Mouse (Mus musculus) kidney, adult 2 months (tissue): ENCODE measurements around the gene Acot8. TPM values are rescaled to one million over a fixed set of nuclear protein-coding genes. Genes with fewer than 3 reads are reported as not detected.

ENCODE experiments used
- DNase-seq: peaks from one replicate; pipeline ENCODE4 v3.0.0; 2021
- H3K27ac ChIP-seq: fragments of 200-500 bp; 2 replicates; pipeline ENCODE4 v1.5.1; 2012; ENCODE audit warnings: low read depth, low read length, control low read depth, inconsistent platforms; ENCODE audit not compliant: insufficient read depth
- H3K27me3 ChIP-seq: fragments of 200-500 bp; replicated peaks from 2 replicates; pipeline ENCODE4 v1.6.1; 2012; ENCODE audit warnings: mild to moderate bottlenecking, moderate library complexity, low read length, inconsistent platforms; ENCODE audit not compliant: control insufficient read depth, insufficient read depth
- H3K36me3 ChIP-seq: fragments of 200-500 bp; 2 replicates; pipeline ENCODE4 v1.6.1; 2012; ENCODE audit warnings: mild to moderate bottlenecking, moderate library complexity, low read length, inconsistent platforms; ENCODE audit not compliant: control insufficient read depth, insufficient read depth
- H3K4me1 ChIP-seq: fragments of 200-500 bp; 2 replicates; pipeline ENCODE4 v1.6.1; 2011; ENCODE audit warnings: low read length; ENCODE audit not compliant: control insufficient read depth, insufficient read depth
- H3K4me3 ChIP-seq: fragments of 200-500 bp; 2 replicates; pipeline ENCODE4 v1.5.1; 2011; ENCODE audit warnings: mild to moderate bottlenecking, low read depth, low read length, control low read depth; ENCODE audit not compliant: insufficient read depth
- CTCF ChIP-seq: fragments of 200-500 bp; conservative IDR thresholded peaks from 2 replicates; pipeline ENCODE4 v1.5.1; 2011; ENCODE audit warnings: low read depth, mild to moderate bottlenecking, control low read depth, low read length, moderate library complexity, mixed read lengths; ENCODE audit not compliant: insufficient read depth, insufficient read length
- POLR2A ChIP-seq: fragments of 200-500 bp; IDR thresholded peaks from one replicate; pipeline ENCODE4 v1.6.1; 2011; ENCODE audit warnings: low read depth, low read length, control low read depth
- WGBS: fragments of 180-500 bp; shearing (Covaris S2); methylation state at CpG from one replicate; pipeline ENCODE4 v1.1.7; 2018; 5-methylcytosine and 5-hydroxymethylcytosine counted together
- polyA plus RNA-seq: library from polyadenylated mRNA; depleted of rRNA; stranded (reverse); fragments of >200 nt; gene quantifications from 2 replicates; pipeline ENCODE4 v1.2.3, GENCODE M21; 2012

Gene Acot8
- polyA plus RNA-seq, 1 experiment = 68.4 TPM

- H3K27me3 ChIP-seq = no peaks in the 10 kb centered on the region
- no peak overlapping the region for H3K27ac ChIP-seq
- DNase-seq = no peak
- no peaks in the 10 kb centered on the region; the same call in 1 of the 2 replicates for H3K4me1 ChIP-seq
- 87% methylated on average over 4 of the region's 4 CpGs for WGBS
- TF ChIP-seq CTCF (no peak), POLR2A (no peak)
- no peak overlapping the region for H3K4me3 ChIP-seq
- H3K36me3 ChIP-seq = peaks cover 3% of the 10 kb centered on the region; the same call in 1 of the 2 replicates
Measured at GRCm38 (mm10) chr2:164823969-164824368, 19.3 kb upstream of the Acot8 start.

DNA sequence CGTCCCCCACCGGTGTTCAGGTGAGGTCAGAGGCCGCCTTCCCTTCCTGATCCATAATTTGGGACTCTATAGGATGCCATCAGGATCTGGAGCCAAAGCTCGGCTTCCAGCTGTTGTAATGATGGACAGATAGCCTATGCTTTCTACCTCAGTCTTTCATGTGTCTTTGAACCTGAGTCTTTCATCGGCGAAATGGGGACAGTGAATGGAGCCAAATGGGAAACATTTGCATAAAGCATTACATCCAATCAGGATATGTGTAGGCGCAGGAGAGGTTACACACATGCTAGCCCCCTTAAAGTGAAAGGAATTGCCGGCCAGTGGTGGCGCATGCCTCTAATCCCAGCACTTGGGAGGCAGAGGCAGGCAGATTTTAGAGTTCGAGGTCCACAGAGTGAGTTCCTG, 18.5 kb upstream of the Acot8 start:
- WGBS = 0% methylated on average over 10 of the region's 10 CpGs

GRCm38 (mm10) chr2:164822636-164823165, 18.0 kb upstream of the Acot8 start, which contains the start of gene Zswim1:
Gene Zswim1 (plus strand): TSS chr2:164822686.
- peak; percentile 100 for DNase-seq
- 1% methylated on average over 32 of the region's 32 CpGs for WGBS

More for the DNA sequence above, 18.5 kb upstream of the Acot8 start:
- no peaks in the 10 kb centered on the region for H3K27me3 ChIP-seq
- DNase-seq = peak; percentile 51
- H3K4me3 ChIP-seq = peak overlapping the region; percentile 70
- peak overlapping the region; percentile 33; the same call in 1 of the 2 replicates for H3K27ac ChIP-seq
- H3K36me3 ChIP-seq = peaks cover 3% of the 10 kb centered on the region; the same call in 1 of the 2 replicates
- no peaks in the 10 kb centered on the region; the same call in 1 of the 2 replicates for H3K4me1 ChIP-seq
- TF ChIP-seq CTCF (no peak), POLR2A (no peak)

GRCm38 (mm10) chr2:164821060-164821459, 16.4 kb upstream of the Acot8 start:
- 90% methylated on average over 6 of the region's 6 CpGs for WGBS
- no peaks in the 10 kb centered on the region for H3K27me3 ChIP-seq

More at GRCm38 (mm10) chr2:164822636-164823165, 18.0 kb upstream of the Acot8 start, which contains the start of gene Zswim1:
- peak within 1 kb of the TSS; percentile 70 for H3K4me3 ChIP-seq
- TF ChIP-seq POLR2A = peak; percentile 91
- no peak for TF ChIP-seq CTCF
- H3K27me3 ChIP-seq = no peaks in the 10 kb centered on the region
- peaks cover 3% of the 10 kb centered on the region; the same call in 1 of the 2 replicates for H3K36me3 ChIP-seq
- no peaks in the 10 kb centered on the region; the same call in 1 of the 2 replicates for H3K4me1 ChIP-seq
- peak within 1 kb of the TSS; percentile 33; the same call in 1 of the 2 replicates for H3K27ac ChIP-seq

DNA sequence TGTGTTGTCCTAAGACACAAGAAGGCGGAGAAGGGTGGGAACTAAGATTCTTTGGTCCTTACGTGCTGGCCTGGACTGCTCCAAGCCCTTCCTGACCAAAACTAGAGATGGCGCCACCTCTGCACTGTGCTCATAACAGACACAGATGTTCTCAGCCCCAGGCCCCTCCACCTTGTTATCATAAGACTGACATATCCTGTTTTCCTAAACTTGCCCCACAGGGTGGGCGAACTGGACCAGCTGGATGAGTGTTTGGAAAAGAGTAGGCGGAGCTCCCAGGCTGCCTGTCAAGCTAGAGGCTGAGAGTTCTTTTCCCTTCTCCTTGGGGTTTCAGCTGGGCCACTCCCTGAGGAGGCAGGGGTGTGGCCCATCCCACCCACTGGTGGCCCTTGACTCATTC, 13.0 kb upstream of the Acot8 start:
- no peak for DNase-seq
- H3K4me1 ChIP-seq = no peaks in the 10 kb centered on the region; the same call in 1 of the 2 replicates
- H3K4me3 ChIP-seq = no peak overlapping the region
- WGBS = 81% methylated on average over 5 of the region's 5 CpGs
- H3K27ac ChIP-seq = no peak overlapping the region
- H3K36me3 ChIP-seq = no peaks in the 10 kb centered on the region
- H3K27me3 ChIP-seq = no peaks in the 10 kb centered on the region
- no peak for TF ChIP-seq POLR2A
- TF ChIP-seq CTCF = no peak

More at GRCm38 (mm10) chr2:164821060-164821459, 16.4 kb upstream of the Acot8 start:
- Histone ChIP-seq H3K4me1 (no peaks in the 10 kb centered on the region; the same call in 1 of the 2 replicates), H3K36me3 (peaks cover 3% of the 10 kb centered on the region; the same call in 1 of the 2 replicates), H3K27ac (no peak overlapping the region), H3K4me3 (no peak overlapping the region)
- no peak for TF ChIP-seq POLR2A
- no peak for TF ChIP-seq CTCF
- no peak for DNase-seq

DNA sequence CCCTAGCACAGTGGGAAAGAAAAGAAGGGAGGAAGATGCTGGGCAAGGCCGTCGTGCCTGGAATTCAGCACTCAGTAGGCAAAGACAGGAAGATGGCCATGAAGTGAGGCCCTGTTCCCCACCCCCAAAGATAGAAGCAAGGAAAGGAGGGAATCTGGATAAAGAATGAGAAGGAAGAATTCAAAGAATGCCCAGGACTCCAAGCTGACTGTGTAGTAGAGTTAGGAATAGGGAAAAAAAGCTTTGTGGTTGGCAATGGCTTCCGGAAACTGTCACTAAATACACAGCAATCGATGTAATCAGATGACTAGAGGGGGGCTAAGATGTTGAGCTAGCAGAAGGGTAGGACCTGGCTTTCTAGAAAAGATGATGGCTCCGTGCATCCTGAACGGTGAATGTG, 12.5 kb upstream of the Acot8 start:
- Histone ChIP-seq H3K36me3 (no peaks in the 10 kb centered on the region), H3K4me1 (no peaks in the 10 kb centered on the region), H3K27ac (no peak overlapping the region), H3K27me3 (no peaks in the 10 kb centered on the region), H3K4me3 (no peak overlapping the region)
- WGBS = 85% methylated on average over 6 of the region's 6 CpGs
- TF ChIP-seq POLR2A (no peak), CTCF (no peak)
- DNase-seq = no peak

- DNase-seq = no peak
- no peaks in the 10 kb centered on the region for H3K4me1 ChIP-seq
- H3K27ac ChIP-seq = no peak overlapping the region
- no peaks in the 10 kb centered on the region for H3K36me3 ChIP-seq
- no peak overlapping the region for H3K4me3 ChIP-seq
- WGBS = 93% methylated on average over 8 of the region's 8 CpGs
- H3K27me3 ChIP-seq = no peaks in the 10 kb centered on the region
- TF ChIP-seq POLR2A (no peak), CTCF (no peak)
Measured at GRCm38 (mm10) chr2:164815821-164816220, 11.1 kb upstream of the Acot8 start.

DNA sequence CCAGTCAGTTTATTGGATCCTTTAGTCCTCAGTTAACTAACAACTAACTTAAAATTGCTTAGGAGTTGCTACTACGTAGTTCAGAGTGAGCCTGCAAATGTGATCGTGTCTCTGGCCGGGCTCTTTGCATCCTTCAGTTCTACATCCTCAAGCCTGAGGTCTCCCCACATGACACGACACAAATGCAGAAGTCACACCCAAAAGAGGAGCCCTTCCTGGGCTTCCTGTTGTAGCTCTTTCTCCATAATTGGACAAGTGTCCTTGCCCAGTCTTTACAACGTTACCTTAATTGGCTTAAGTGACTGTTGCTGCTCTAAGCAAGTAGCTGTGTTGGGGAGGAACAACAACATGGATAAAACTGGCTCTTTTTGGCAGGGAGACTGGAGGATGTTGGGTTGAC, 10.7 kb upstream of the Acot8 start:
- WGBS = 87% methylated on average over 5 of the region's 5 CpGs
- Histone ChIP-seq H3K4me3 (no peak overlapping the region), H3K27me3 (no peaks in the 10 kb centered on the region), H3K27ac (no peak overlapping the region), H3K36me3 (no peaks in the 10 kb centered on the region), H3K4me1 (no peaks in the 10 kb centered on the region)
- no peak for DNase-seq
- TF ChIP-seq CTCF = no peak
- TF ChIP-seq POLR2A = no peak
